Mouse (Mus musculus) liver, adult (tissue): ENCODE measurements around the gene Bfsp2.

ENCODE experiments used
- GATA4 ChIP-seq: IDR thresholded peaks from 2 replicates; pipeline ENCODE4 v1.6.1; 2014; ENCODE audit warnings: mild to moderate bottlenecking, low read length; ENCODE audit not compliant: insufficient replicate concordance

Bfsp2 gene

DNA sequence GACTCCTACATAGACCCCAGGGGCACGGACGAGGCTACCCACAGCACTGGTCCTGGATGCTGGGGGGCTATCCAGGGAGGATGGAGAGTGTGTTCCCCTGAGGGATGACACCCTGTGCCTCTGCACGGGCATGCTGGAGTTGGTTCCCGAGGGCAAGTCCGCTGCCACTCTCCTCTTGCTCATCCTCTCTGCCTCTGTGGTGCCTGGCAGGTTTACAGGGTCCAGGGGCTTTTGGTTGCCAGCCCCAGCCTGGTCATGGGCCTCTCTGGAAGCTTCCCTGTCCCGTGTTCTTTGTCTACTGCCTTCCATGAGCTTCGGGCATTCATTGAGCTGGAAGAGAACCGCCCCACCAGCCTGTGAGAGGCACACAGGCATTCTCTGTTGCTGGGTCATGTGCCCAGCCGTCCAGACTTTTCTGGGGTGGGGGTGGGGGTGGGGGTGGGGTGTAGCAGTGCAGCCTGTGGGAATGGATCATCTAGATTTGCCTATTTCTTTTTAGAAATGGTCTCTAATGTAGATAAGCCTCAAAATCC lies at the start of gene Bfsp2:
Gene Bfsp2, minus strand, starts transcription at position 377 of the 533 bp plus-strand sequence.
- TF ChIP-seq GATA4: no peak

DNA sequence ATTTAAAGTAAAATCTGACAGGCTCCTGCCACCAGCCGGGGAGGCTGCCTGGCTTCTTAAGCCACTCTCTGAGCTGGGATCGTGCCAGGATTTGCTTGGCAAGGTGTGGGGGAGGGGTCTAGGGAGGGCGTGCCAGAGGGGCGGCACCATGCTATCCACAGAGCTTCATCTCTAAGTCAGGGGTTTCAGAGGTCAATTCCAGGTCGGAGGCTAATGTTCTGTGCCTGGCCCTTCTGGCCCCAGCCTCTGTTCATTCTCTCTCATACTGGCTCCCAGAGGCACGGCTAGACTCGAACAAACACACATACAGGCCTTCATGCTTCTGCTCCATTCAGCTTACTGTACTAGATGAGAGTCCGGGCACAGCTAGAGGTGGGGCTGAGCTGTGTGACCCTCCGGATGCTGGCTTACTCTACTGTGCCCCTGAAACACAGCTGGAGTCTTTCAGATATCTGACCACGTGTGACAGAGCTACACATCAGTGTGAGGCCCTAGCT lies 44.9 kb upstream of the Bfsp2 start:
- TF ChIP-seq GATA4: no peak

DNA sequence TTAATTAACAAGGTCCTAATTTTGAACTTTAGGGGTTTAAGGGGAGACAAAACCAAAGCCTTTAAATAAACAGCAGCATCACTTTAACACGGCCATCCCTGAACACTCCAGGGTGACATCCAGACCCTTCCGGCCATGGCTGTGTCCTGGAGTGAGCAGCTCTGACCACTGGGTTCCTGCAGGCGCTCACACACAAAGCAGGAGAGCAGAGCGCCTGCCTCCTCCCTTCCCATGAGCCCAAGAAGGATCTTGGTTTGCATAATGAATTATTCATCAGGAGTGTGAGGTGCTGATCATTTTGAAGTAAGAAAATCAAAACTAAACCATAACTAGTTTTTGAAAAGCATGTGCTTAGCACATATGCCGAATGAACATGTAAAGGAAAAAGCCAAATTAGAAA lies 44.4 kb upstream of the Bfsp2 start:
- no peak for TF ChIP-seq GATA4

DNA sequence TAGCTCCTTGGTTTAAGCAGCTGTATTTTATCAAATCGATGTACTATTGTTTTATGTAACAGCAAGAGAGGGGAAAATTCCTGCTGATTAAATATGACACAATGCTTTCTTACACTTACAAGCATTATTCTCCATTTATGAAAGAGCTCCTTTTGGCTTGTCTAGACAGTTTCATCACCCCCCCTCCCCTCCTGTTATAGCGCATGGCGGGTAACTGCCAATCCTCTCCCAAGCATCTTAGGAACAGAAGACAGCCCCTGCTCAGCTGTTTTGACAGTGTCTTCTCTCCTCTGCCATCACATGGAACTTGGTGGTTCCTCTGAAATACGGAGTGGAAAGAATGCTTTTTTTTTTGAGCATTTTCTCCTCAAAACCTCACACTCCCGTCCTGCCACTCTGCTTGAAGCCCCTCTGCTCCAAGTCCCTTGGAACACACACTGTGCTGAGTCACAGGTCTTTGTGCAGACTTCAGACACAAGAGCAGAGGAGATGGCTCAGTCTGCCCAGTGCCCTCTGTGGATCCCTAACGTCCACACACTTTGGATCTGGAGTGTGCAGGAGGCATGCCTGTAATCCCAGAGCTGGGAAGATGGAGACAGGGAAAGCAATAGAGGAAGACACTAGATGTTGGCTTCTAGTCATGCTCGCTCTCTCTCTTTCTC lies 43.7 kb upstream of the Bfsp2 start:
- no peak for TF ChIP-seq GATA4

DNA sequence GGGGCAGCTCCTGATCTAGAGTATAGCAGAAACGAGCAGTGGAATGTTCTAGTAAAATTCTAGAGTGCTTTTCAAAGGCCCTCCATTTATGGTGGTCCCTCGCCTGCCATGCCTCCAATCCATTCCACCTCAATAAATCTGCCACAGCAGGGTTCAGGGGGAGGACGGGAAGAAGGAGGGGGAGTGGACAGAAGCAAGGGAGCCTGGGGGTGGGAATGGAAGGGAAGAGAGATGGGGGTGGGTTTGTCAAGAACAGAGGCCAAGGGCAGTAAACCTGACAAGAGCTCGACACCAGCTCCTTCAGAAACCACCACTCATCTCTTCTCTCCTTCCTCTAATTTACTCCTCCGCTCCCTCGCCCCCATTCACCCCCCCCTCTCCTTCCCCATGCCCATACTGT lies 42.8 kb upstream of the Bfsp2 start:
- no peak for TF ChIP-seq GATA4

DNA sequence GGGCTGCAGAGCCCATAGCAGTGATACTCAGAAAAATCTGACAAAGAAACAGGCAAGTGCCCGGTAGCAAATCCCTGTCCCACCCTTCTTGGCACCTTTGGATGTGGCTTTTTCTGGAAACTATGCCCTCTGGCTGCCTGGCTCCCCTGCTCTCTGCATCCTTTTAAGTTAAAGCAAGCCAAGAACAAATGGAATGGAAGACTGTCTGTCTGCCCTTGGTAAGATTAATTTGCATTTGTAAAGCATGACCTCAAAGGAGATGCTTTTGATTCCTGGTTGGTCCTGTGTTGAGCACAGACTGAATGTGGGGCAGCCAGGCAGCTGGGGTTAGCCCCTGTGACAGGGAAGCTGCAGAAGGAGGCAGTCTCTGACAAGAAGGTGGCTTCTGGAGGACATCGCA lies 33.7 kb upstream of the Bfsp2 start:
- no peak for TF ChIP-seq GATA4

DNA sequence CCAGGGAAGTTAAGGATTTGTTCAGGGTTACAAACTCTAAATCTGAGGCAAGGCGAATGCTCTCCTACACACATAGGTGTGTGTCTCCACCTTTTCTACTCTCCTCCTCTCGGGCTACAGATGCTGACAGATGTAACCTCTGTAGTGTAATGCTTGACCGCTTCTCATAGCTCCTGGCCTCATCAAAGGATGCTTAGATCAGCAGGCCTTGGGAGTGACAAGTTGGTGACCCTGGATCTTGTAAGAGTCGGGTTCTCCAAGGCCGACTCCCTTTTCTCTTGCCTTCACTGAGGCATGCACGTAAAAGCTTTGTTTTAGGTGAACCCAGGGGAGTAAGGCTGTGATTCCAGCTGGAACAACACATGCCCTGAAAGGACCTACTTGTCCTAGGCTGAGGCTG lies 32.0 kb upstream of the Bfsp2 start:
- no peak for TF ChIP-seq GATA4

DNA sequence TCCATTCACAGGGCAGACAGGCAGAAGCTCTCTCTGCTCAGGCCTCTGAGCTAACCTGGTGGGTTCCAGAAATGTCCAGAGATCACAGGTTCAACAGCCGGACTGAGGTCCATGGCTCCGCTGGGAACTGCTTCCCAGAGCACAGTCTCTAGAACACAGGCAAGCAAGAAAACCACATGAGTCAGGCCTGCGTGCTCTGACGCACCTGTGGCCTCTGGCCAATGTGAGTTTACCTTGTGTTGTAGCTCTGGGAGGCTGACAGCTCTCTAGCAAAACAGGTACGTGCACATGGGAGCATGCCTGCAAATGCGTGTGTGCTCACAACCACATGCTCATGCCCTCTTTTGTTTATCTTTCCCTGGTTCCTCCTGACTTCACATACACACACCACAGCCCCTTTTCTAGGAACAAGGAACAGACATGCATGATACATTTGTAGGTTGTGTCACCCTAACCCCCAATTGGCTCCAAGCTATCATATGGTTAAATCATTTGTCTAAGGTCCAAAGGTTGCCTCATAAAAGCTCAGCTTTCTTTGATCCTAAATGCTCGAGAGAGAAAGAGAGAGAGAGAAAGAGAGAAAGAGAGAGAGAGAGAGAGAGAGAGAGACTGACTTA lies 26.9 kb upstream of the Bfsp2 start:
- TF ChIP-seq GATA4: no peak

DNA sequence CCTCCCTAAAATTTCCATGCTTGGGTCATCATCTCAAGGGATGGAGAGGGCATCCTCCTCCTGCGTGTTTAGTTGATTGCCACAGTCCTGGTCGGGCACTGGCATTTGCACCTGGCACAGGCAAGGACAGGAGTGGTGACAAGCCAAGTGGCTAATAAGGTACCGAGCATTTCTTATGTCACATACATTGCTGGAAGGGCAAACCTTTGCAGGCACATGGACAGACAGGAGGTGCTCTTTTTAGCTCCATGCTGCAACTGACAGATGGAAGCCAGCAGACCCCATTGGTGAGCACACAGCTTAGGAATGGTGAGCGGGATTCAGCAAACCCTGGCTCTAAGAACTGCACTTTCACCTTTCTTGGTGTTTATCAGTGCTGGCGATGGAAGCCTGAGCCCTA lies 24.8 kb upstream of the Bfsp2 start:
- TF ChIP-seq GATA4: no peak

DNA sequence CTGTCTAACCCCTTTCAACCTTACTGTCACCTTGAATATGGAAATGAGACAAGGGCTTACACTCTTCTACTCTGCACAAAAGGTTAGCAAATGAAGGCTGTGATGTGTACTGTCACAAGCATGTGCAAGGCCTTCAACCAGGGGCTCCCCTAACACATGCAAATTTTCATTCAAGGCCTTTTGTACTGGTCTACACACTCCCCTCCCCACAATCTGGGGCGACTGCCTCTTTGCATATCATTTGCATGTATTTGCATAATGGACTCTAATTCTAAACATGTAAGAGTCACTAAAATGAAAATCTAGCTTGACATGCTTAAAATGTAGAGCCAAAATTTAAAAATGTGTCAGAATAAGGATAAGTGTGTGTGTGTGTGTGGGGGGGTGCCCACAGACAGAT lies 24.4 kb upstream of the Bfsp2 start:
- no peak for TF ChIP-seq GATA4

DNA sequence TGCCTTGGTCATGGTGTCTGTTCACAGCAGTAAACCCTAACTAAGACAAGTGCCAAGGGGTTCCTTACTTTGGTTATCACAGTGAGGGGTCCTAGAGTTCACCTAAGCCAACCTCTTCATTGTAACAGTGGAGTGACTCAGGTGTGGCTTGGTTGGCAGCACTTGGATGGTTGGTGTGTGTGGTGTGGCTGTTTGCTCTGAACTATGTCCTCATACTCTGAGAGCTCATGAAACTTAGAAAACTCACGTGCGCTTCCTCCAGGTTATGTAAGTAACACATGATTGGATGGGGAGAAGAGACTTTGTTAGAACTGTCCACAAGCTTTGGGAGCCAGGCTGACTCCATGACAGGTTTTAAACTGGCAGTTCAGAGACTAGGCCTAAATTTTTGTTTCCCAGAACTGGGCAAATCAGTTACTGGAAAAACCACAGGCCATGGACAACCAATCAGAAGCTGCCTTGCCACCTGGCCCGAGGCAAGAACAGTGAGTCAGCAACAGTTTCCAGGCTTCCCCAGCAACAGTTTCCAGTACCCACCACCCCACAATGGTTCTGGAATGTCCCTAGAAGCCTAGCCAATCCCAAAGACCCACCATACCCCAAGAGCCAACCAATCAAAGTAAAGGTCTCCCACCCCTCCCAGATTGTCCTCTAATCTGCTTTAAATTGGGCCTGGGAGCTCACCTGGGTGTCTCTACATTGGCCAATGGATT lies 23.5 kb upstream of the Bfsp2 start:
- no peak for TF ChIP-seq GATA4

DNA sequence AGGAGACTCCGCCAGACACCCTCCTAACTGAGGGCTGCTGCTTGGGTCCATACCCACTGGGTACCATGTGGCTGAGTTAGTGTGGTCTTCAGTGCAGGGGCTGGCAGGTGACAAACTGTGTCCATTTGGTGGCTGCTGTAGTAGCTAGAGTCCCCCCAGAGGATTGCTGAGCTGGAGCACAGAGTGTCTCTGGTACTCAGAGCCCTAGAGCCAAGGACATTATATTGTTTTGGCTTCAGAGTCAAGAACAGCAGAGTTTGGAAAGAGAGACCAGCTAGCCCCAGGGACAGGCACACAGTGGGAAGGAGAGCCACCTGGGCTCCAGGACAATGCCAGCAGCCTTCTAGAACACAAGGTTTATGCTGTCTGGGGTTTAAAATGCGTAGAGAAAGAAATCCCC lies 22.4 kb upstream of the Bfsp2 start:
- TF ChIP-seq GATA4: no peak

DNA sequence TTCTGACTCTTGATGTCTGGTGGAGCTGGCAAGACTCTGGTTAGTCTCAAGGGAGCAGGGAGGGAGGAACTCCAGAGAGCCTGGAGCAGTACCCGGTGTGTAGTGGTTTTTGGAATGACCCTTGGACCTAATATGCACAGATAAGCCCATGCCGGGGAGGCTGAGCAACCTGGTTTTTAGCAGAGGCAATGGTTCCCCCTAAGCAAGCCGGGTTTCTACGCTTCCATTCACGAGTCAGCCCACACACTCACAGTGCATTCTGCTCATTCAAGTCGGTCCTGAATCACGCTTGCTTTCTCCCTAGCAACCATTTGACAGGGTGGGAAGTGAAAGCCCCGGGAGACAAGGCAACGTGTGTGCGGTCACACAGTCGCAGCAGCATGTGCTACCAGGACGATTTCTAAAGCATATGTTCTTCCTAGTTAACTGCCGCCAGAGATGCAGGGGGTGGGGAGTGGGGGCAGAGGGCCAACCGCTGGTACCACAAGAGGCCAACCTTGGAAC lies 21.7 kb upstream of the Bfsp2 start:
- TF ChIP-seq GATA4: no peak

DNA sequence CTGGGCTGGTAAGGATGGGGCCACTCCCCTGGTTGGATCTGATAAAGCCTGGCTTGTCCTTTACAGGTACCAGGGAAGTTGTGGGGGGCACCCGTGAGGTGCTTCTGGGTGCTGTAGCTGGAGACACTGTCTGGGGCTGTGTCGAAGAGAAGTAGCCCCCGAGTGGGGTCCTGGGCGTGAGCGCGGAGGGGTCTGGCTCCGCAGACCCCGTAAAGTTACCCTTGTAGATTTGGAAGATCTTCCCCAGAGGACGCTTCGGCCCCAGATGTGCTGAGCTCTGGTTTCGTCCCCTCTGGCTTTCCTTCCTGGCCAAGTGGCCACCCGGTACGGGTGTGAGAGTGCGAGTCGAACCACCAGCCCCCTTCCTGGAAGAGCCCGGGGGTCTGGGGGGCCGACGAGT lies 19.1 kb upstream of the Bfsp2 start:
- TF ChIP-seq GATA4: no peak

DNA sequence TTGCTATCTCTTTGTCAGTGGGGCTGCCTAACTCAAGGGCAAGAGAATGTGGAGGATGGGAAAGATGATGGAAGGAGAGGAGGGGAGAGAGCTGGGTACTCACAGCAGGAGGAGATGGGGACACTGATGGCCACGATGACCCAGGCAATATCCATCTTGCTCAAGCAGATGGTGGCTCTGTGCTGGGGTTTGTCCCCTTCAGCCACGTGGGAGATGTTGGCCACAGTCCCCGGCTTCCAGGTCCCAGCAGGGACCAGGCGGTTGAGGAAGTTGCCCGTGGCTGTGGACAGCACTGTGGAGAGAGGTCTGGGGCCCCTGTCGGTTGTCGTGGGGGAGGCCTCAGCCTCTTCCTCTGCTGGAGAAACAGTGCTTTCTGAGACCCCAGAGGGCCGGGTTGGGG lies 18.5 kb upstream of the Bfsp2 start:
- TF ChIP-seq GATA4: no peak

DNA sequence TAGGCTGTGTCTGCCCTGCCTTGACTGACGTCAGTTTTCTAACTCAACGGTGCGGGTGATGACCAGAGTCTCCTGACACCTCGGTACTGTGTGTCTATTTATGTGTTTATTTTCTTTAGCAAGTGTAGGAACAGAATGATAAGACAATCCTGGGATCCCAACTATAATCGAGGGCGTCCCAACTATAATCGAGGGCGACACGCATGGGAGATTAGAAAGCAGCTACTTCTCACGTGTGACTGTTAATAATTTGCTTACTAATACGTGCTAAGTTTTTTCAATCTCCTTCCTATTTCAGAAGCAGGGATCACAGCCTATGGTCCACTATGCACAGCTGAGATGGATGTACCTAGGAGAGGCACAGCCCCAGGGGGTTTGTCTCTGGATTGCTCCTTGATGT lies 15.2 kb upstream of the Bfsp2 start:
- TF ChIP-seq GATA4: no peak
